Mouse (Mus musculus) left cerebral cortex, adult 6 months (tissue): ENCODE measurements around the gene Esp16. TPM values are rescaled to one million over a fixed set of nuclear protein-coding genes. Genes with fewer than 3 reads are reported as not detected.

Experiments
- long read RNA-seq, 2 experiments: library from polyadenylated mRNA; unstranded; transcript quantifications; one replicate each; pipeline ENCODE4 v2.0.0; 2019 to 2020
- polyA plus RNA-seq: library from polyadenylated mRNA; unstranded; fragments of <200 nt; fragmentation: Nextera tagmentation; gene quantifications from 2 replicates; pipeline ENCODE4 v1.2.3, GENCODE M21; 2021

The Esp16 gene
- polyA plus RNA-seq, result not detected in 2 replicates
- long read RNA-seq, experiment 1, result 0 reads
- long read RNA-seq, experiment 2, result 0 reads

GRCm38 (mm10) chr17:39535842-39536241 is at the start of gene Esp16:
Gene Esp16 (plus strand): TSS chr17:39536142.

Other genes starting within 250 kb of the Esp16 start
- not detected in 2 replicates for gene Esp18, start 129.8 kb upstream of the Esp16 start, polyA plus RNA-seq
- not detected in 2 replicates for gene Esp15, start 104.8 kb downstream of the Esp16 start, polyA plus RNA-seq